Mouse (Mus musculus) embryonic fibroblast, embryonic 13.5 days (primary cell): ENCODE data around the gene Gm20509. TPM values are rescaled to one million over a fixed set of nuclear protein-coding genes. Genes with fewer than 3 reads are reported as not detected.
"Not testable (repeated sequence)": the region's sequence is repeated elsewhere in the genome, so short reads cannot be mapped to it uniquely, and the experiment has no call there.

ENCODE experiments used
- H3K27ac ChIP-seq: 2 replicates; pipeline ENCODE4 v1.5.1; 2012; ENCODE audit warnings: low read length, control low read depth, inconsistent platforms; ENCODE audit not compliant: insufficient read depth
- H3K4me1 ChIP-seq: 2 replicates; pipeline ENCODE4 v1.6.1; 2011; ENCODE audit warnings: low read length; ENCODE audit not compliant: control insufficient read depth, insufficient read depth
- H3K4me3 ChIP-seq: 2 replicates; pipeline ENCODE4 v1.5.1; 2011; ENCODE audit warnings: mild to moderate bottlenecking, control low read depth, low read length; ENCODE audit not compliant: insufficient read depth
- CTCF ChIP-seq: IDR thresholded peaks from 2 replicates; pipeline ENCODE4 v1.5.1; 2011; ENCODE audit warnings: mild to moderate bottlenecking, control low read depth, low read length, moderate library complexity, borderline replicate concordance; ENCODE audit not compliant: insufficient read depth
- POLR2A ChIP-seq: IDR thresholded peaks from 2 replicates; pipeline ENCODE4 v1.6.1; 2011; ENCODE audit warnings: low read depth, mild to moderate bottlenecking, control low read depth, low read length, moderate library complexity
- polyA plus RNA-seq: library from polyadenylated mRNA; stranded (reverse); fragments of >200 nt; gene quantifications from 2 replicates; pipeline ENCODE4 v1.2.4, GENCODE M21; 2011; ENCODE audit warnings: low read depth; ENCODE audit not compliant: missing spikeins, insufficient read length

Gene Gm20509
- polyA plus RNA-seq, 1 experiment = not detected

- Histone ChIP-seq H3K4me3 (no peak within 1 kb of the TSS), H3K27ac (no peak within 1 kb of the TSS), H3K4me1 (no peaks in the 10 kb centered on the region)
- TF ChIP-seq POLR2A (no peak), CTCF (no peak)
Measured at GRCm38 (mm10) chr9:73101536-73101935, 734 bp upstream of the Gm20509 start, which contains the start of gene Khdc3. TSS of gene Khdc3 (plus strand) at chr9:73101836.

GRCm38 (mm10) chr9:73103159-73103879 is 1.0 kb downstream of the Gm20509 start:
- H3K27ac ChIP-seq = no peak overlapping the region
- TF ChIP-seq CTCF = no peak
- no peak for TF ChIP-seq POLR2A
- no peaks in the 10 kb centered on the region for H3K4me1 ChIP-seq
- H3K4me3 ChIP-seq = no peak overlapping the region

- Histone ChIP-seq H3K4me3 (no peak overlapping the region), H3K4me1 (no peaks in the 10 kb centered on the region), H3K27ac (no peak overlapping the region)
- TF ChIP-seq CTCF (no peak), POLR2A (no peak)
Measured at GRCm38 (mm10) chr9:73103880-73104198, 1.6 kb downstream of the Gm20509 start.

- H3K4me1 ChIP-seq = no peaks in the 10 kb centered on the region
- H3K4me3 ChIP-seq = no peak overlapping the region
- H3K27ac ChIP-seq = no peak overlapping the region
- TF ChIP-seq CTCF = no peak
- no peak for TF ChIP-seq POLR2A
Measured at GRCm38 (mm10) chr9:73105141-73105540, 2.9 kb downstream of the Gm20509 start.

GRCm38 (mm10) chr9:73105771-73106170 is 3.5 kb downstream of the Gm20509 start:
- TF ChIP-seq POLR2A (no peak), CTCF (no peak)
- Histone ChIP-seq H3K4me1 (no peaks in the 10 kb centered on the region), H3K4me3 (no peak overlapping the region), H3K27ac (no peak overlapping the region)

- TF ChIP-seq CTCF (no peak), POLR2A (no peak; the same call in none of the 2 replicates)
- Histone ChIP-seq H3K4me3 (peak within 1 kb of the TSS; percentile 93), H3K27ac (peak within 1 kb of the TSS; percentile 53; the same call in 1 of the 2 replicates), H3K4me1 (no peaks in the 10 kb centered on the region)
Measured at GRCm38 (mm10) chr9:73112919-73113906, 10.9 kb downstream of the Gm20509 start, which contains the start of gene Rsl24d1. TSS of gene Rsl24d1 (plus strand) at chr9:73113426.

GRCm38 (mm10) chr9:73116704-73117103 is 14.4 kb downstream of the Gm20509 start:
- H3K4me3 ChIP-seq = not testable (repeated sequence)

GRCm38 (mm10) chr9:73118012-73118411 is 15.7 kb downstream of the Gm20509 start:
- no peak overlapping the region for H3K4me3 ChIP-seq
- TF ChIP-seq CTCF (no peak), POLR2A (no peak)
- H3K27ac ChIP-seq = no peak overlapping the region
- no peaks in the 10 kb centered on the region for H3K4me1 ChIP-seq

More at GRCm38 (mm10) chr9:73116704-73117103, 14.4 kb downstream of the Gm20509 start:
- H3K4me1 ChIP-seq, H3K27ac ChIP-seq: not testable (repeated sequence)

GRCm38 (mm10) chr9:73121735-73122134 is 19.5 kb downstream of the Gm20509 start:
- Histone ChIP-seq H3K4me1 (no peaks in the 10 kb centered on the region), H3K4me3 (no peak overlapping the region), H3K27ac (no peak overlapping the region)
- TF ChIP-seq CTCF (no peak; the same call in 1 of the 2 replicates), POLR2A (no peak)
